Mouse (Mus musculus): Measurements from ENCODE around the gene Psors1c2.
"Not testable (repeated sequence)": the region's sequence is repeated elsewhere in the genome, so short reads cannot be mapped to it uniquely, and the experiment has no call there.

Gene Psors1c2

GRCm38 (mm10) chr17:35532901-35533300 lies at the start of gene Psors1c2:
TSS of gene Psors1c2 (plus strand) at chr17:35533201.
- DNase-seq = no peak

GRCm38 (mm10) chr17:35484066-35484465 lies 48.9 kb upstream of the Psors1c2 start:
- peak; percentile 61 for DNase-seq

- peak; percentile 13 for DNase-seq
Measured at GRCm38 (mm10) chr17:35485702-35486101, 47.3 kb upstream of the Psors1c2 start.

GRCm38 (mm10) chr17:35486726-35487125 lies 46.3 kb upstream of the Psors1c2 start:
- no peak for DNase-seq

- DNase-seq = no peak
Measured at GRCm38 (mm10) chr17:35488041-35488440, 45.0 kb upstream of the Psors1c2 start.

- DNase-seq = no peak
Measured at GRCm38 (mm10) chr17:35490320-35490719, 42.7 kb upstream of the Psors1c2 start.

GRCm38 (mm10) chr17:35497124-35497523 lies 35.9 kb upstream of the Psors1c2 start:
- no peak for DNase-seq

GRCm38 (mm10) chr17:35502226-35502625 lies 30.8 kb upstream of the Psors1c2 start:
- no peak for DNase-seq

GRCm38 (mm10) chr17:35502762-35503161 lies 30.2 kb upstream of the Psors1c2 start:
- DNase-seq = no peak

- DNase-seq = no peak
Measured at GRCm38 (mm10) chr17:35503849-35504248, 29.2 kb upstream of the Psors1c2 start.

GRCm38 (mm10) chr17:35504628-35505481 lies 28.1 kb upstream of the Psors1c2 start:
- DNase-seq = no peak

GRCm38 (mm10) chr17:35505776-35506175 lies 27.2 kb upstream of the Psors1c2 start, which contains the start of gene Pou5f1:
TSS of gene Pou5f1 (plus strand) at chr17:35506018.
- no peak for DNase-seq

- no peak for DNase-seq
Measured at GRCm38 (mm10) chr17:35506881-35507280, 26.1 kb upstream of the Psors1c2 start.

- no peak for DNase-seq
Measured at GRCm38 (mm10) chr17:35507556-35508260, 25.3 kb upstream of the Psors1c2 start.

GRCm38 (mm10) chr17:35508279-35508678 lies 24.7 kb upstream of the Psors1c2 start:
- not testable (repeated sequence) for DNase-seq

GRCm38 (mm10) chr17:35509284-35509683 lies 23.7 kb upstream of the Psors1c2 start:
- DNase-seq = peak; percentile 41

GRCm38 (mm10) chr17:35512916-35513626 lies 19.9 kb upstream of the Psors1c2 start:
- DNase-seq = no peak

GRCm38 (mm10) chr17:35513886-35514285 lies 19.1 kb upstream of the Psors1c2 start:
- peak; percentile 83 for DNase-seq

GRCm38 (mm10) chr17:35514756-35515155 lies 18.2 kb upstream of the Psors1c2 start:
- DNase-seq = no peak

GRCm38 (mm10) chr17:35515911-35516640 lies 16.9 kb upstream of the Psors1c2 start:
- peak; percentile 39 for DNase-seq

- peak; percentile 98 for DNase-seq
Measured at GRCm38 (mm10) chr17:35516652-35517500, 16.1 kb upstream of the Psors1c2 start, which contains the start of the genes Tcf19 and Cchcr1. TSS of gene Tcf19 (minus strand) at chr17:35516824. TSS of gene Cchcr1 (plus strand) at chr17:35517100.
